ENCODE assay signal across 19 mouse cellular contexts in genomic region chr10:18769909-18770308, GRCm38 (mm10). TPM values are rescaled to one million over a fixed set of nuclear protein-coding genes. Genes with fewer than 3 reads are reported as not detected.
A peak's percentile ranks its signal among the peaks of the same experiment; 100 is the strongest.
DNase-seq lines count a peak whose midpoint lies in the region; ATAC-seq and TF ChIP-seq lines count a peak whose summit lies in the region.
"Had no signal": no experiment of that assay in that cellular context is flagged by ENCODE, and none has a peak within 500 bp of the region (broad histone marks: within the 10 kb centered on the region; RNA-seq: fewer than 3 reads in every experiment).

No protein-coding gene starts in this region.

- H3K27me3 ChIP-seq in hindbrain, postnatal 0 days (ENCODE audit: insufficient read depth, low read length), result no peaks in the 10 kb centered on the region
- no peaks in the 10 kb centered on the region for H3K27me3 ChIP-seq in hindbrain, embryonic 11.5 days (ENCODE audit: control insufficient read depth, insufficient read depth, low read length)
- no peaks in the 10 kb centered on the region for H3K27me3 ChIP-seq in midbrain, postnatal 0 days (ENCODE audit: insufficient read depth, low read length)
- H3K27me3 ChIP-seq in midbrain, embryonic 13.5 days, result no peaks in the 10 kb centered on the region
- H3K27me3 ChIP-seq in Patski, result no peaks in the 10 kb centered on the region
- H3K27me3 ChIP-seq in heart, embryonic 11.5 days (ENCODE audit: control insufficient read depth, insufficient read depth, low read length), result no peaks in the 10 kb centered on the region
- H3K27me3 ChIP-seq: intestine, embryonic 15.5 days; limb, embryonic 13.5 days; lung, embryonic 15.5 days had no signal

- no peaks in the 10 kb centered on the region for H3K9me3 ChIP-seq in hindbrain, postnatal 0 days (ENCODE audit: low read length)
- no peaks in the 10 kb centered on the region for H3K9me3 ChIP-seq in hindbrain, embryonic 11.5 days (ENCODE audit: control insufficient read depth, low read length)
- H3K9me3 ChIP-seq in midbrain, postnatal 0 days (ENCODE audit: low read length), result no peaks in the 10 kb centered on the region
- no peaks in the 10 kb centered on the region for H3K9me3 ChIP-seq in midbrain, embryonic 13.5 days
- 0 out of 2 replicates have a peak, but pooled peaks cover 1% of the 10 kb centered on the region for H3K9me3 ChIP-seq in heart, embryonic 11.5 days (replicated peaks; ENCODE audit: control insufficient read depth, low read length)
- H3K9me3 ChIP-seq: intestine, embryonic 15.5 days; limb, embryonic 13.5 days; lung, embryonic 15.5 days had no signal

- in situ Hi-C loops in Patski (cut with MboI; ENCODE audit: low pct_unique_long_range_greater_than_20kb), result loop anchor here (5.0 kb wide), 1 partner anchor 127 kb away; no protein-coding TSS in a partner anchor

- no peak for ATAC-seq in hindbrain, postnatal 0 days
- ATAC-seq in hindbrain, embryonic 11.5 days (ENCODE audit: low FRiP score), result no peak
- no peak for ATAC-seq in midbrain, postnatal 0 days (ENCODE audit: low FRiP score)
- no peak for ATAC-seq in midbrain, embryonic 13.5 days
- no peak for ATAC-seq in Patski
- no peak for ATAC-seq in heart, embryonic 11.5 days (replicated peaks; ENCODE audit: insufficient number of reproducible peaks, low FRiP score, low TSS enrichment)
- ATAC-seq: intestine, embryonic 15.5 days had no signal

- no peaks in the 10 kb centered on the region for H3K4me1 ChIP-seq in hindbrain, postnatal 0 days (ENCODE audit: insufficient read depth, low read length)
- H3K4me1 ChIP-seq in hindbrain, embryonic 11.5 days (replicated peaks; ENCODE audit: control insufficient read depth, insufficient read depth, low read length), result no peaks in the 10 kb centered on the region
- no peaks in the 10 kb centered on the region for H3K4me1 ChIP-seq in midbrain, postnatal 0 days (ENCODE audit: insufficient read depth, low read length)
- H3K4me1 ChIP-seq in midbrain, embryonic 13.5 days (replicated peaks), result no peaks in the 10 kb centered on the region
- no peaks in the 10 kb centered on the region for H3K4me1 ChIP-seq in heart, embryonic 11.5 days (ENCODE audit: control insufficient read depth, insufficient read depth, low read length)
- H3K4me1 ChIP-seq: intestine, embryonic 15.5 days; lung, embryonic 15.5 days had no signal

- TF ChIP-seq CTCF in hindbrain, postnatal 0 days (IDR thresholded peaks at IDR 0.05; ENCODE audit: low read depth), result peak; percentile 17; the same call in 1 of the 2 replicates
- TF ChIP-seq CTCF in midbrain, postnatal 0 days (IDR thresholded peaks at IDR 0.05), result peak; percentile 36
- peak; percentile 57 for TF ChIP-seq CTCF in Patski (IDR thresholded peaks at IDR 0.05)

- H3K9ac ChIP-seq in hindbrain, postnatal 0 days (replicated peaks; ENCODE audit: low read length), result no peak overlapping the region
- no peak overlapping the region for H3K9ac ChIP-seq in hindbrain, embryonic 11.5 days (ENCODE audit: low read depth, low read length)
- H3K9ac ChIP-seq in midbrain, postnatal 0 days (replicated peaks; ENCODE audit: low read length, poor library complexity, severe bottlenecking), result no peak overlapping the region
- H3K9ac ChIP-seq in midbrain, embryonic 13.5 days (replicated peaks), result no peak overlapping the region
- no peak overlapping the region for H3K9ac ChIP-seq in heart, embryonic 11.5 days (ENCODE audit: low read depth, low read length)
- H3K9ac ChIP-seq: intestine, embryonic 15.5 days; limb, embryonic 13.5 days; lung, embryonic 15.5 days had no signal

- H3K27ac ChIP-seq in hindbrain, postnatal 0 days, result no peak overlapping the region
- H3K27ac ChIP-seq in hindbrain, embryonic 11.5 days (ENCODE audit: low read depth, low read length), result no peak overlapping the region
- H3K27ac ChIP-seq in midbrain, postnatal 0 days (ENCODE audit: low read depth, low read length), result no peak overlapping the region
- H3K27ac ChIP-seq in midbrain, embryonic 13.5 days, result no peak overlapping the region
- H3K27ac ChIP-seq in heart, embryonic 11.5 days (ENCODE audit: low read depth, low read length), result no peak overlapping the region
- H3K27ac ChIP-seq: intestine, embryonic 15.5 days; limb, embryonic 13.5 days; lung, embryonic 15.5 days had no signal

- 52% methylated on average over 5 of the region's 5 CpGs for WGBS in hindbrain, postnatal 0 days
- WGBS in hindbrain, embryonic 11.5 days, result 55% methylated on average over 5 of the region's 5 CpGs
- WGBS in midbrain, postnatal 0 days, result 58% methylated on average over 5 of the region's 5 CpGs
- 55% methylated on average over 5 of the region's 5 CpGs for WGBS in midbrain, embryonic 13.5 days
- 44% methylated on average over 5 of the region's 5 CpGs for WGBS in heart, embryonic 11.5 days (ENCODE audit: insufficient replicate concordance)

- no peak overlapping the region for H3K4me3 ChIP-seq in hindbrain, postnatal 0 days (ENCODE audit: low read length)
- H3K4me3 ChIP-seq in hindbrain, embryonic 11.5 days (ENCODE audit: low read depth, low read length), result no peak overlapping the region
- H3K4me3 ChIP-seq in midbrain, postnatal 0 days (ENCODE audit: low read depth, low read length), result no peak overlapping the region
- H3K4me3 ChIP-seq in midbrain, embryonic 13.5 days (replicated peaks), result no peak overlapping the region
- no peak overlapping the region for H3K4me3 ChIP-seq in heart, embryonic 11.5 days (ENCODE audit: low read depth, low read length)
- H3K4me3 ChIP-seq: intestine, embryonic 15.5 days; limb, embryonic 13.5 days; lung, embryonic 15.5 days had no signal

- POLR2A ChIA-PET in Patski (lab: Charles Lee), result no interaction called here

- no peak for DNase-seq in hindbrain, postnatal 0 days (ENCODE audit: low spot score)
- DNase-seq in hindbrain, embryonic 11.5 days (ENCODE audit: low spot score), result no peak
- peak; percentile 2 for DNase-seq in midbrain, postnatal 0 days (ENCODE audit: low spot score)
- DNase-seq in Patski (ENCODE audit: low read depth, low spot score), result no peak
- DNase-seq in retina, postnatal 1 day, result peak; percentile 14
- no peak for DNase-seq in cerebellum, postnatal 36 days
- DNase-seq: cerebellum, adult 11 months; kidney, postnatal 36 days; right cerebral cortex, postnatal 4 days; thymus, postnatal 14 days had no signal

- CTCF ChIA-PET in Patski (lab: Charles Lee), result no interaction called here

- H3K4me2 ChIP-seq in hindbrain, postnatal 0 days (ENCODE audit: low read depth, low read length), result no peak overlapping the region
- no peak overlapping the region for H3K4me2 ChIP-seq in hindbrain, embryonic 11.5 days (replicated peaks; ENCODE audit: low read depth, low read length)
- H3K4me2 ChIP-seq in midbrain, postnatal 0 days (ENCODE audit: low read depth, low read length, poor library complexity, severe bottlenecking), result no peak overlapping the region
- H3K4me2 ChIP-seq in midbrain, embryonic 13.5 days (replicated peaks), result no peak overlapping the region
- H3K4me2 ChIP-seq in heart, embryonic 11.5 days, result no peak overlapping the region
- H3K4me2 ChIP-seq: intestine, embryonic 15.5 days; limb, embryonic 13.5 days; lung, embryonic 15.5 days; midbrain, embryonic 11.5 days had no signal

- no peaks in the 10 kb centered on the region for H3K36me3 ChIP-seq in hindbrain, postnatal 0 days (ENCODE audit: insufficient read depth, low read length)
- no peaks in the 10 kb centered on the region for H3K36me3 ChIP-seq in hindbrain, embryonic 11.5 days (ENCODE audit: control insufficient read depth, insufficient read depth, low read length)
- H3K36me3 ChIP-seq in midbrain, postnatal 0 days (ENCODE audit: insufficient read depth, low read length), result no peaks in the 10 kb centered on the region
- no peaks in the 10 kb centered on the region for H3K36me3 ChIP-seq in midbrain, embryonic 13.5 days
- H3K36me3 ChIP-seq in heart, embryonic 11.5 days (ENCODE audit: control insufficient read depth, insufficient read depth, low read length), result no peaks in the 10 kb centered on the region
- H3K36me3 ChIP-seq: intestine, embryonic 15.5 days; limb, embryonic 13.5 days; lung, embryonic 15.5 days had no signal

RNA-seq across cellular contexts. Expression of gene Gm4922, which starts 16.7 kb away (rescaled TPM):
- total RNA-seq in hindbrain, postnatal 0 days (2014; rRNA removed), result not detected in 2 replicates
- polyA plus RNA-seq in hindbrain, postnatal 0 days (2015; fragmentation: Nextera tagmentation; extraction: Ambion mirVana), result 0.15 and 0.29 TPM in 2 replicates
- not detected in 2 replicates for polyA plus RNA-seq in hindbrain, embryonic 11.5 days (2014; fragmentation: Nextera tagmentation; extraction: Ambion mirVana)
- total RNA-seq in midbrain, postnatal 0 days (2014; rRNA removed), result not detected in 2 replicates
- 0.10 and 0.11 TPM in 2 replicates for polyA plus RNA-seq in midbrain, postnatal 0 days (2015; fragmentation: Nextera tagmentation; extraction: Ambion mirVana)
- 0.17 and 0.28 TPM in 2 replicates for polyA plus RNA-seq in midbrain, embryonic 13.5 days (2015; fragmentation: Nextera tagmentation; extraction: Ambion mirVana)
- not detected for polyA plus RNA-seq in Patski (2021)
- 0.19 TPM in 1 of 2 replicates, not detected in the other for polyA plus RNA-seq in heart, embryonic 11.5 days (2014; fragmentation: Nextera tagmentation; extraction: Ambion mirVana)
- total RNA-seq: adrenal gland, postnatal 4 days; hematopoietic stem cell, adult 5-6 weeks; left cerebral cortex, adult 18-20 months had no signal
- polyA plus RNA-seq: limb, embryonic 13.5 days; lung, embryonic 15.5 days had no signal

RNA-seq across cellular contexts. Expression of gene Arfgef3, which starts 26.2 kb away (rescaled TPM):
- total RNA-seq in hindbrain, postnatal 0 days (2014; rRNA removed), result 34.5 and 39.0 TPM in 2 replicates
- 5.3 and 5.6 TPM in 2 replicates for polyA plus RNA-seq in hindbrain, postnatal 0 days (2015; fragmentation: Nextera tagmentation; extraction: Ambion mirVana)
- 1.2 and 1.9 TPM in 2 replicates for polyA plus RNA-seq in hindbrain, embryonic 11.5 days (2014; fragmentation: Nextera tagmentation; extraction: Ambion mirVana)
- total RNA-seq in midbrain, postnatal 0 days (2014; rRNA removed), result 37.4 and 40.9 TPM in 2 replicates
- polyA plus RNA-seq in midbrain, postnatal 0 days (2015; fragmentation: Nextera tagmentation; extraction: Ambion mirVana), result 5.4 and 6.2 TPM in 2 replicates
- 4.0 and 4.6 TPM in 2 replicates for polyA plus RNA-seq in midbrain, embryonic 13.5 days (2015; fragmentation: Nextera tagmentation; extraction: Ambion mirVana)
- 7.0 TPM for polyA plus RNA-seq in Patski (2021)
- polyA plus RNA-seq in heart, embryonic 11.5 days (2014; fragmentation: Nextera tagmentation; extraction: Ambion mirVana), result 0.32 and 0.56 TPM in 2 replicates

Comparison
In these comparisons a context has a peak if more than half of its experiments do, and no peak if none do; other contexts are left out.
1. DNase-seq: peak in midbrain, postnatal 0 days (single experiment) and retina, postnatal 1 day (single experiment); none in hindbrain, postnatal 0 days (single experiment), hindbrain, embryonic 11.5 days (single experiment), Patski (single experiment) and cerebellum, postnatal 36 days (0 of 2).
2. Peak in every context shown above with its lines, with median percentiles within 50 percentile points of each other: CTCF ChIP-seq.